Mouse (Mus musculus) splenic B cell, adult 2 months (primary cell): ENCODE data around the gene Sh3glb1.
A peak's percentile ranks its signal among the peaks of the same experiment; 100 is the strongest.
"Not testable (repeated sequence)": the region's sequence is repeated elsewhere in the genome, so short reads cannot be mapped to it uniquely, and the experiment has no call there.

Experiments
- DNase-seq: peaks from one replicate; pipeline ENCODE4 v3.0.0-alpha.2; 2011; ENCODE audit warnings: low read depth, low spot score
- H3K27me3 ChIP-seq: 2 replicates; pipeline ENCODE4 v1.6.1; 2012; ENCODE audit warnings: mild to moderate bottlenecking, low read length, moderate library complexity, mixed read lengths; ENCODE audit not compliant: control insufficient read depth, poor library complexity, insufficient read depth, severe bottlenecking
- H3K36me3 ChIP-seq: 2 replicates; pipeline ENCODE4 v1.6.1; 2012; ENCODE audit warnings: mild to moderate bottlenecking, low read length, moderate library complexity, mixed read lengths; ENCODE audit not compliant: control insufficient read depth, poor library complexity, insufficient read depth, severe bottlenecking

Sh3glb1 gene

GRCm38 (mm10) chr3:144719901-144720747, at the start of gene Sh3glb1:
TSS of gene Sh3glb1 (minus strand) at chr3:144720335.
- Histone ChIP-seq H3K36me3 (no peaks in the 10 kb centered on the region), H3K27me3 (no peaks in the 10 kb centered on the region)

GRCm38 (mm10) chr3:144765161-144765560, 45.0 kb upstream of the Sh3glb1 start:
- DNase-seq: no peak
- Histone ChIP-seq H3K27me3 (no peaks in the 10 kb centered on the region), H3K36me3 (no peaks in the 10 kb centered on the region)

More at GRCm38 (mm10) chr3:144719901-144720747, at the start of gene Sh3glb1:
- DNase-seq: peak; percentile 96

- DNase-seq: no peak
- no peaks in the 10 kb centered on the region for H3K36me3 ChIP-seq
Measured at GRCm38 (mm10) chr3:144761454-144761853, 41.3 kb upstream of the Sh3glb1 start.

GRCm38 (mm10) chr3:144760592-144761309, 40.6 kb upstream of the Sh3glb1 start, which contains the start of gene Clca3a1:
TSS of gene Clca3a1 (minus strand) at chr3:144760977.
- no peak for DNase-seq
- Histone ChIP-seq H3K27me3 (no peaks in the 10 kb centered on the region), H3K36me3 (no peaks in the 10 kb centered on the region)

More at GRCm38 (mm10) chr3:144761454-144761853, 41.3 kb upstream of the Sh3glb1 start:
- H3K27me3 ChIP-seq: no peaks in the 10 kb centered on the region

GRCm38 (mm10) chr3:144759719-144760118, 39.6 kb upstream of the Sh3glb1 start:
- no peak for DNase-seq
- Histone ChIP-seq H3K36me3 (no peaks in the 10 kb centered on the region), H3K27me3 (no peaks in the 10 kb centered on the region)

- H3K27me3 ChIP-seq, H3K36me3 ChIP-seq, DNase-seq: not testable (repeated sequence)
Measured at GRCm38 (mm10) chr3:144756103-144756502, 36.0 kb upstream of the Sh3glb1 start.

GRCm38 (mm10) chr3:144753120-144753519, 33.0 kb upstream of the Sh3glb1 start:
- H3K36me3 ChIP-seq: no peaks in the 10 kb centered on the region
- DNase-seq: peak; percentile 24
- H3K27me3 ChIP-seq: no peaks in the 10 kb centered on the region

- DNase-seq, H3K36me3 ChIP-seq, H3K27me3 ChIP-seq: not testable (repeated sequence)
Measured at GRCm38 (mm10) chr3:144749062-144749963, 29.2 kb upstream of the Sh3glb1 start.

- DNase-seq, H3K36me3 ChIP-seq, H3K27me3 ChIP-seq: not testable (repeated sequence)
Measured at GRCm38 (mm10) chr3:144747706-144748105, 27.6 kb upstream of the Sh3glb1 start.

GRCm38 (mm10) chr3:144738396-144738795, 18.3 kb upstream of the Sh3glb1 start:
- not testable (repeated sequence) for H3K27me3 ChIP-seq, DNase-seq, H3K36me3 ChIP-seq

GRCm38 (mm10) chr3:144736831-144737230, 16.7 kb upstream of the Sh3glb1 start:
- H3K27me3 ChIP-seq: no peaks in the 10 kb centered on the region
- DNase-seq: peak; percentile 30
- H3K36me3 ChIP-seq: no peaks in the 10 kb centered on the region

- no peaks in the 10 kb centered on the region for H3K36me3 ChIP-seq
- peak; percentile 67 for DNase-seq
- H3K27me3 ChIP-seq: no peaks in the 10 kb centered on the region
Measured at GRCm38 (mm10) chr3:144723455-144723854, 3.3 kb upstream of the Sh3glb1 start.

GRCm38 (mm10) chr3:144722566-144722965, 2.4 kb upstream of the Sh3glb1 start:
- DNase-seq, H3K36me3 ChIP-seq, H3K27me3 ChIP-seq: not testable (repeated sequence)

- Histone ChIP-seq H3K27me3 (no peaks in the 10 kb centered on the region), H3K36me3 (no peaks in the 10 kb centered on the region)
- no peak for DNase-seq
Measured at GRCm38 (mm10) chr3:144721860-144722256, 1.7 kb upstream of the Sh3glb1 start.
